Mouse (Mus musculus): ENCODE data around the gene Gm11639.

Gene Gm11639
- long read RNA-seq, experiment 1: 0 reads
- long read RNA-seq, experiment 2, partial matches to known transcripts: 1 of 1 reads
- long read RNA-seq, experiment 2, other reads (novel, unspliced or antisense): 0 of 1 reads

DNA sequence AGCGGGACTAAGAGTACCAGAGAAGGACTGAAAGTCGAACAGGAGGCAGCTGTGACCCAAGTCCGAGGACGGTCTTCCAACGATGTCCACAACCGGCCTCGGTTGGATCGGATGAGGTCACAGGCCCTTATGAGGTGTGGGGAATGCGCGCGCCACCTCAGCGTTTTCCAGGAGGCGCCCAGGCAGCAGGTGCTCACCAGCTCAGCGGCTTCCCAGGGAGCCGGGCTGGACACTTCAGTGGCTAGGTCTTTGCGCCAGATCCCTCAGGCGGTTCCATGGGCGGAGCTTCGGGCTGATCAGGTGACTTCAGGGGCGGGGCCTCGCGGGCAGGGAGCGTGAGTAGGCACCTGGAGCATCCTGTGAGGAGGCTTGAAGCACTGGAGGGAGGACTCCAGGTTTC lies at the start of gene Gm11639:
Gm11639 (plus strand) TSS at position 160 of the 400 bp plus-strand sequence.
- intact Hi-C loops (cut with DNase I): no loop called here

DNA sequence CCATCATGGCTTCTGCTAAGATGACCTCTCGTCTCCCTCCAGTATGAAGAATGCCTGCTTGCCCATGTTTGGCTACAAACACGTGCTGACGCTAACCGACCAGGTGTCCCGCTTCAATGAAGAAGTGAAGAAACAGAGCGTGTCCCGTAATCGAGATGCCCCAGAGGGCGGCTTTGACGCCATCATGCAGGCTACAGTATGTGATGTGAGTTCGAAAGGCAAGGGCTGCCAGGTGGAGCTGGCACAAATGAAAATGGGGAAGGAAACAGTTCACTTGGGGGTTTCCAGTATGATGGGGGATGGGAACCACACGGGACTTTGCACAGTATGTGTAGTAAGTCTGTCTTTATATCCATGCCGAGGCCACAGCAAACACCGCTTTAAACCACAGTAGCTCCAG lies 48.5 kb upstream of the Gm11639 start:
- intact Hi-C loops (cut with DNase I): no loop called here

DNA sequence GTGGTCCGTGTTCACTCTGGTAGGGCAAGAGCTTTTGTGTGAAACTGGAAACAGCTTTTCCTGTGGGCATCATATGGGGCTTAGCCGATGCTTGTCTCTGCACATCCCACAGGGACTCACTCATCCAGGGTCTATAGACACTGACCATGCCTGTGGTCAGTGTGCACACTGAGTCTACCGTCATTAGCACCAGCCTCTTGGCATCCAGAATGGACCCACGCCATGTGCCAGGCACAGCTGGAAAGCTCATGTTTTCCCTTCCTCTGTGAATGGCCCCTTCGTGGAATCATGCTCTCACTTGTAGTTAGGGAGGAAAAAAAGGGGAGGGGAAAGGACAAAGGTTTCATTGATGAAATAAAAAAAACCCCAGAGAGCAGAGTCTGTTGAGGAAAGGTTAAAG lies 47.5 kb upstream of the Gm11639 start:
- intact Hi-C loops (cut with DNase I): no loop called here

DNA sequence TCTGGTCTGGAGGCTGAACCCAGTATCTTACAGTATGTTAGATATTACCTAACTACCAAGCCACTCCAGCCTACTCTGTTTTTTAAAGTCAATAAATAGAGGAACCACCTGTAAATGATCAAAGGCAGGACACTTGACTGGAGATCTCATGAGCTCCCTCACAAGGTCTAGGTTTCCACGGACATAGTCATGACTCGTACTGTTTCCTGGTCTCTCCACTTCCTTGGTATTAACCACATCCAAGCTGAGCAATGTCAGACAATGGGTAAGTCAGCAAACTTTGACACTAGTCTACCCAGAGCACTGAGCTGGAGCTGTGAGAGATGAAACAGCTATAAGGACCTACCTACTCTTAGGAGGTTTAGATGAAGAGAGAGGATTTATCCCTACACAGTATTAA lies 46.6 kb upstream of the Gm11639 start:
- intact Hi-C loops (cut with DNase I): no loop called here

DNA sequence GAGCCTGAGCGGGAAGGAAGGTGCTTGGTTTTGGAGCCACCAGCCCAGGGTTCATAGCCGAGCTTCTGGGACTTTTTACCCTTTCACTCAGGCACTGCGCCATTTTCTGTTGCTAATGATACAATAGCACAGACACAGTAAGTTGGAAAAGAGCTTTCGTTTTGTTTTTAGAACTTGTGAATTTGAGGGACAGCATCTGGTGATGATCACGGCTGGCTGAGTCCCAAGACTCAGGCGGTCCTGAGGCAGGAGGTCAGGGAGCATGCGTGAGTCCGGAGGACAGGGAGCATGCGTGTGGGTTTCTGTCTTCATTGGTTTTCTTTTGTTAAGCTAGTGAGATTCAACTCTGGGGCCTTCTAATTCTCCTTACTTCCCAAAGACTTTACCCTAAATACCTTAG lies 45.9 kb upstream of the Gm11639 start:
- intact Hi-C loops (cut with DNase I): no loop called here

DNA sequence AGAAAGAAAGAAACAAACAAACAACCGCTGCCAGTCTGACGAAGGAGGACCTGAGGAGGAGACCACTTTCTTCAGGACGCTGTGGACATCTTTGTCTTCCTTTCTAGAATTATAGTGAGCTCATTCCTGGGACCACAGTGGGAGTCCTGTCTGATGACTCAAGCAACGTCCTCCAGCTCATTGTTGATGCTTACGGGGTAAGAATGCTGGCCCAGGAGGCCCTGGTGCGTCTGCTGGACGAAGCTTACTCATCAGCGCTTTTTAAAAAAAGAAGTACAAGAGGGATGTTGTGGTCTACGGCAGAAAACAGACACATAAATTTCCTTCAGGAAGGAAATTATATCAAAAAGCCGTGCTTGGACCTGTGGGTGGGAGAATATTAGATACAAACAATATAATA lies 44.6 kb upstream of the Gm11639 start:
- intact Hi-C loops (cut with DNase I): no loop called here

DNA sequence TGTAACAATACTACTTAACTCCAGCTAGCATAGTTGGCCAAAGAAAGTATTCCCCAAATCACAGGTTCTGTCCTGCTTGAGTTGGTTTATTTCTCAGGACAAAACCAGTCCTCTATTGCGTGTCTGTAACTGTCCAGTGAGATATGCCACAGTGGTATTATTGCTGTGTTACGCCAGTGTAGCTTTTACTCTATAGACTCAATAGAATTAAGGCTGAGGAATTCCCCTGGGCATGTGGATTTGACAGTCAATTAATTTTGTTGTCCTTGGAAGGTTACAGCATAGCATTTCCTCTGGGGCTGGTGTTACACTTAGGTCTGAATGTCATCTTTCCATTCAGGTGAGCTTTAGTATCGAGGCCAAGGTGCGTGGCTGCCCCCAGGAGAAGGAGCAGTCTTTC lies 42.3 kb upstream of the Gm11639 start:
- intact Hi-C loops (cut with DNase I): no loop called here

DNA sequence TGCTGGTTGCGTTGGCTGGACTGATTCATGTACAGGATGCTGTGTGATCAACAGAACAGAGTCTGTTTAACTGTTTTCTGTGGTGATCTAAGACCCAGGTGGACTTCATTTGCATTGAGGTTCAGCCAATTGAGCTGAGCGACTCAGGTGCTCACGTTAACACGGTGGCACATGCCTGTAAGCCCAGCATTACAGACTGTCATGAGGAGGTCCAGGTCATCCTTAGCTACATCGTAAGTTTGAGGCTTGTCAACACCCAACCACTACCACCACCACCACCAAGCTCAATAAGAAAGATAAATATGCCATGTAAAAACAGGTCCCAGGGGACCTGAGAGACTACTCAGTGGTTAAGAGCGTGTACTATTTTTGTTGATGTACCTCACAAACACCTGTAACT lies 40.1 kb upstream of the Gm11639 start:
- intact Hi-C loops (cut with DNase I): no loop called here

DNA sequence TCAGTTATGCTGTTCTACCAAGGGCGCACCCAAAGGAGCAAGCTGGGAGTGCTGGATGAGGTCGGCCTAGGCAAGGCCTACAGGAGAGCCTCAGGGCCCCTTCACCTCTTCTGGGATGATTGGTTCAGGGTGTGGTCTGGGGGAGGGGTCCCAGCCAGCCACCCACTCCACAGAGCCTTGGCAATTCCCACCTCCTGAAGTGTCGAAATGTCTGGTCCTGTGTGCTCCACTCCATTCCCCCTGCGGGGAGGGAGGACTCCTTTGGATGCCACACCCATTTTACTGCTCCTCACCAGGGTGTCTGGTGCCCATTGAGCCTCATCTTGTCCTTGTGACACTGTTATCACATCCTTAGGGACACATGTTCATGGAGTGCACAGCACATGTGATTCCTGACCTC lies 39.3 kb upstream of the Gm11639 start:
- intact Hi-C loops (cut with DNase I): no loop called here

DNA sequence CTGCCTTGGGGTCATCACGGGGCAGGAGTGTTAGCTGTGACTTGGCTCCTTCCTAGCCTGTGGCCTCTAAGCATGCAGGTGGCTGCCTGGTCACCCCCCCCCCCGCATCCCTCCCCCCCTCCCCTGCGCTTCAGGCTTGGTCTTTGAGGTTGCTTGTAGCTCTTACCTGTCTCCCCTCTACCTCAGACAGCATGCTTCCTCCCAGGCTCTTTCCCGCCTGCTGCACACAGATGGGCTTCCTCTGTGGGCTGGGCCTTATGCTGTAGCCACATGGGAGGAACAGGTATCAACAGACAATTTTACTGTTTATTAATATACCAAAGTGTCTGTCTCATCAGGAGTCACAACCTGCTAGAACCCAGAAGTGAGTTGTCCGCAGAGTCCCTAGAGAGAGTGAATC lies 38.9 kb upstream of the Gm11639 start:
- intact Hi-C loops (cut with DNase I): no loop called here

DNA sequence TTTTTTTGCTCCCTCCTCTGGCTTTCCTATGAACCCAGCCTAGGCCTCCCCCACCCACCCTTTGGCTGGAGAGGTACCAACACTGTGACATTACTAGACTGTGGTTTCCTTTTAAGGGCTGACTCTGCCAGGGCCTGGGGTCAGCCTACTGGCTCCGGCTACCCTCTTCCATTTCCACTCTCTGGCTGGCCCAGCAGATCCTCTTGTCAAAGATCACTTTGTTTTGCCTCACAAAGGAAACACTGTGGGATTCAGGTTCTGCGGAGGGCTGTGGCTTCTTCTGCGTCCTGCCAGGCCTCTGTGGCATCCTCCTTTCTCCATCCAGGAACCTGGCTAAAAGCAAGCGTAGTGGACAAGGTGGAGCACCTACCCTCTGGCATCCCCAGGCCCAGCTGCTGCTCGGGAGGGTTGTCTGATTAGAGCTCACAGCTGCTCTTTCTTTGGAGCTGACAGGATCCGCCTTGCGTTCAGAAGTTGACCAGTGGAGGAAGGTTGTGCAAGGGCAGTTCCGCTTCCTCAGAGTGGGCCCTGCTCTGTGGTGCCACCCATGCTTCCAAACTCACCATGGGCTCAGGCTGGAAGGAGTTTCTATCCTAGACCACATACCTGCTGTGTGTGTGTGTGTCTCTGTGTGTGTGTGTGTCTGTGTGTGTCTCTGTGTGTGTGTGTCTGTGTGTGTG lies 38.2 kb upstream of the Gm11639 start:
- intact Hi-C loops (cut with DNase I): no loop called here

DNA sequence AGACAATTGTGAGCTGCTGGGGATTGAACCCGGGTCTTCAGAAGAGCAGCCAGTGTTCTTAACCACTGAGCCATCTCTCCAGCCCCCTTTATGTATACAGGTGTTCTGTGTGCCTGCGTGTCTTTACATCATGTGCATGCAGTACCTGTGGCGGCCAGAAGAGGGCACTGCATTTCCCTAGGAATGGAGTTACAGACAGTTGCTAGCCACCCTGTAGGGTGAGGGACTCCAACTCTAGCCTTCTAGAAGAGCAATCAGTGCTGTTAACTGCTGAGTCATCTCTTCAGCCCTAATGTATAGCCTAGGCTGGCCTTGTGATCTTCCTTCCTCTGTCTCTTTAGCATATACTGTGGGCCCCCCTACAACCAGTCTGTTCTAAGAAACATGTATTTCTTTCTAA lies 36.9 kb upstream of the Gm11639 start:
- intact Hi-C loops (cut with DNase I): no loop called here

DNA sequence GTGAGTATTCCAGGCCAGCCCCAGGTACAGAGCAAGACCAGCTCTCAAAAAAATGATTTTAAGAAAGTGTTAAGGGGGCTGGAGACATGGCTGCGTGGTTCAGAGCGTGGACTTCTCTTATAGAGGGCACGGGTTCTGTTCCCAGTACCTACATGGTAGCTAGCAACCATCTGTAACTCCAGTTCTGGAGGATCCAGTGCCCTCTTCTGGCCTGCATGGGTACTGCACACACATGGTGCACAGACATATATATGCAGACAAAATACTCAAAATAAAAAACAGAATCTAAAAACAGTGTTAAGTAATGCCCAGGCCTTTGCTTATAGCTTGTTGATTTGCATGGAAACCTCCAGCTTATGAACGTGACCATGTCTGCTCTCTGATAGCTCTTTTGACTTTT lies 24.9 kb upstream of the Gm11639 start:
- intact Hi-C loops (cut with DNase I): no loop called here

DNA sequence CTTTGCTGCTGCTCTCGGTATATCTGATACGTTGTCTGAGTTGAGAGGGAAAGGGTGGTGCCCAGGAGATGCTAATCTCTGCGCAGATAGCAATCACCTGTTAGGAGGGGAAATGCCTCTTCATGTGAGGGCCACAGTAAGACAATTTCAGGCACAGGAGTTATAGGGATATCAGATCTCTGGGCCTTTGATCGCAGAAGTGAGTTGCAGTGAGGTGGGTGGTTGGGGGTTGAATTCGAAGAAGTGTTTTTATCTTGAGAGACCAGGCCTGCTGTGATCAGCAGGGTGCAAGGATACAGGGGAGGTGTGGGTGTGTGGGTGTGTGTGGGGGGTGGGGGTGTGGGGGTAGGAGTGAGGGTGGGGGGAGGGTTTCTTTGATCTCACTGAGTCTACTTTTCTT lies 24.4 kb upstream of the Gm11639 start:
- intact Hi-C loops (cut with DNase I): no loop called here

DNA sequence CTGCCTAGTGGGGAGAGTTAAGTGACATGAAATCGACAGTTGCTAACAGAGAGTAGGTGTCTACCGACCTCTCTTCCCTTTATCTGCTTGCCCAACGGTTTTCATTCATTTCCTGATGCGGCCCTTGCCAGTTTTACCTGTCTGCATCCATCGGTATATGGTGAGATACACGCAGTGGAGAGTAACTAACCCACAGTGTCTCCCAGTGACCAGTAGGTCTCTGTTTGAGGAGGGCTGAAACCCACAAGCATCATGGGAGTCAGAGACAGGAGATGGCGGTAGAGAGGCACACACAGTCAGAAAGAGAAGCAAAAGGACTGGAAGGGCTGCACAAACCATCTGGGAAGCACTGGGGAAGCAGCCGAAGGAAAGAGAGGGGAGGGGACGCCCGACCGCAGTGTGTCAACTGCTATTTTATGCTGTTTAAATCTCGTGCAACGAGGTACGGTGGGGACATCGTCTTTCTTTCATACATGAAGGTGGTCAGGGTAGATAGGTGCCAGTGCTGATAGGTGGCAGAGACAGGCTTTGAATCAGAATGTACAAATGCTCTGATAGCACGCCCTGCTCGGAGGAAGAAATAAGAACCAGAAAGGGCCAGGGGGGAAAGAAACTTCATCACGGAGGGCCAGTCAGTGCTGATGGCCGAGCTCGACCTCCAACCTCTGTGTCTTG lies 23.8 kb upstream of the Gm11639 start:
- intact Hi-C loops (cut with DNase I): no loop called here

DNA sequence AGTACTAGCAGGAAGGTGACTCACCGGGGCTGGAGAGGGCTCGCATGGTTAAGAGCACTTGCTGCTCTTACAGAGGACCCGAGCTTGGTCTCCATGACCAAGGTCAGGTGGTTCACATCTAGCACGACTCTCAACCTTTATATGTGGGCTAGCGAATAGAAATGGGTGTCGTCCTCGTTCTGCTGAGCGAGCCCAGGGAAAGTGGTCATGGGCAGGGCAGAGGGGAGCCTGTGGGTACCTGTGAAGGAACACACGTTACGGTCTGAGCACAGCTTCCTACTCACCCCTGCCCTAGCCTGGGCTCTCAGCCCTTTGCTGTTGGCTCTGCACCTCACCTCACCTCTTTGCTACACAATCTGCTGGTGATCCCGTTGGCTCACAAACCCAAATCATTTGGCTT lies 22.9 kb upstream of the Gm11639 start:
- intact Hi-C loops (cut with DNase I): no loop called here

DNA sequence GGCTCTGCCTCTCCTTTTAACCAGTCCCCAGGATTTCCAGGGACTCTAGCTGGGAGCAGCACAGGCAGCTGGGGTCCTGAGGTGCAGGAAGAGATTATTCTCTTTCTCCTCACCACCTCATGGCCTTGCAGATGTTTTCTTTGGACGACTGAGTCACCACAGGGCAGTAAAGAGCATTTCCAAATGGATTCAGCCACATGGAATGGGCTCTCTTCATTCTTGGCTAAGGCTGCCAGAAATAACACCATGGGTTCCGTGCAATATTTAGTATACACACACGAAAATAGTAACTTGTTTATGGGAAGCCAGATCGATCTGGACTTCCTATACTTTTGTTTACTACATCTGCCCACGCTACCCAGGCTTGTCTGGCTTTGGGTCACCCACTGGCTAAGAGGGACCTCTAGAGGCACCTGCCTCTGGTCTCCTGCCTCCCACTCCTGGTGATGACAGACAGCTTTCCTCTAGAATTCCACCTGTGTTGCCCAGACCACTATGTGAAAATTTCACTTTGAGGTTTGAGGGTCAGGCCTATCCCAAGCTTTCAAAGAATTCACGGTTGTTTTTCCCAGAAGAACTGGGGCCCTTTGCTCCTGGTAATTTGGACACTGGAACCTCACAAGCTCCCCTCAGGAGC lies 22.1 kb upstream of the Gm11639 start:
- intact Hi-C loops (cut with DNase I): no loop called here

DNA sequence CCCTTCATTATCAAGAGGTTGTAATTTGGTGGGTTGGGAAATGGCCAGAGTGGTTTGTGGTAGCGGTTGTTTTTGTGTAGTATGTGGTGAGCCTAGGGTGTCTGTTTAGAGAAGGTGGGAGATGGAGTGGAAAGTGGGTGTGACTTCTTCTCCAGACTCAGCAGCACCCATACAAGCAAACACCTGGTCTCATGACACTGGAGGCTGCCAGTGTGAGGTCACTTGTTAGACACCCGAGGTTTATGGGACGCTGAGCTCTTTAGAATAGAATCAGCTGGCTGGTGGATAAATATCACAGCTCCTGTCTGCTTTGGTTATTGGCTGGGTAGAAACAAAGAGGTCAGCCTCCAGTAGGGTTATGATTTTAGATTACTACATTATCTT lies 21.6 kb upstream of the Gm11639 start:
- intact Hi-C loops (cut with DNase I): no loop called here

DNA sequence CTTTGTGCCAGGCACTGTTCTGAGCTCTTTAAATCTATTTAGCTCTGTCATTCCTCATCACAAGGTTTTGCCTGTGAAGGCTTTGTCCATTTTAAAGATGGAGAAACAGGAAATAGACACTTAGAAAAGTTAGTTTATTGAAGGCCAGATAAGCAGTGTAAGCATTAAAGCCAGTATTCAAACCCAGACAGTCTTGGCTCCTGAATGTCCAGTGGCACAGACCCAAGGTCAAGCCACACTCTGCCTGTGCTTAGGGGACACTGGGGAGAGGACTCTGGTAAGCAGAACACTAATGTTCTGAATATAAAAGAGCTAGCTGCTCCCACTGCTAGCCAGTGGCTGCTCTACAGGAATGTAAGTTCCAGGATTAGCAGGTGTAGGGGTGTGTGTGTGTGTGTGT lies 21.1 kb upstream of the Gm11639 start:
- intact Hi-C loops (cut with DNase I): no loop called here

DNA sequence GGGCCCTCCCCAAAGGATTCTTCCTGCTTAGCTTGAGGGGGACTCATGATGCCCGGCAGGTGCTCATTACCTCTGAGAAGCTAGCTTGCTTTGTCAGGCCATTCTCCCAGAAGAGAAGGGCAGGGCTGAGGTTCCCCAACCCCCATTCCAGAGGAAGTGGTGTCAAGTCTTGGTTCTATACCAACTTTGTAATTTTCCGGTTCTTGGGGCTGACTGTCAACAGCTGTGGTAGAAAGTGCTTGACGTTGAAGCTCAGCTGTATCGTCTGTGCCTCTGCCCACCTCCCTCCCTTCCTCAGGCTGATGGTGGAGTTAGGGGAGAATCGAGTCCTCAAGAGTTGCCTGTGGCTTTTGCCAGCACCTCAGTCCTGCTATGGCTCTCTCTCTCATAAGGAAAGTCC lies 18.1 kb upstream of the Gm11639 start:
- intact Hi-C loops (cut with DNase I): no loop called here

DNA sequence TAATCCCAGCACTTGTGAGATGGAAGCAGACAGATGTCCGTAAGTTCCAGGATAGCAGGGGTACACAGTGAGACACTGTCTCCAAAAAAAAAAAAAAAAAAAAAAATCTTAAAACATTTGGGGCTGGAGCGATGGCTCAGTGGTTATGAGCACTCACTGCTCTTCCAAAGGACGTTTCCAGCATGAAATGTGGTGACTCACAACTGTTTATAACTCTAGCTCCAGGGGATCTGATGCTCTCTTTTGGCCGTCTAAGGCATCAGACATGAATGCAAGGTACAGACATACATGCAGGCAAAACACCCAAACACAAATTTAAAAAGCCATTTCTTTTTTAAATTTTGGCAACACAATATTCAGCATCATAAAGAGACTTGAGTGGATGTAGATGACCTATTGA lies 12.1 kb upstream of the Gm11639 start:
- intact Hi-C loops (cut with DNase I): no loop called here

DNA sequence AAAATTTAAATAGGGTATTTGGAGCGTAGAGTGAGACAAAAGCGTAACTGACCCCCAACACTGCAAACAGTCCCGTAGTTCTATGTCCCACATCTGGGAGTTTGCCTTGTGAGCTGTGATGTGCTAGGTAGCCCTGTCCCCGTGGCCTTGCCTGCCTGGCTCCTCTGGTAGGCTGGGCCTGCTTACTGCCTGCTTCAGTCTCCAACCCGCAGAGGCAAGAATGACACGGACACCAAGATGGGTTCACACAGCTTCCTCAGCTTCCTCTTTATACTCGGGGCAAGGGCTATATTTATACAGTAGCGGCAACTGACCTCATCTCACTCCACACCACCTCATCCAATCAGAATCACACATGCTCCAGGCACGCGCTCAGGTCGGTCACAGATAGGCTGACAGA lies 10.7 kb upstream of the Gm11639 start:
- intact Hi-C loops (cut with DNase I): no loop called here

DNA sequence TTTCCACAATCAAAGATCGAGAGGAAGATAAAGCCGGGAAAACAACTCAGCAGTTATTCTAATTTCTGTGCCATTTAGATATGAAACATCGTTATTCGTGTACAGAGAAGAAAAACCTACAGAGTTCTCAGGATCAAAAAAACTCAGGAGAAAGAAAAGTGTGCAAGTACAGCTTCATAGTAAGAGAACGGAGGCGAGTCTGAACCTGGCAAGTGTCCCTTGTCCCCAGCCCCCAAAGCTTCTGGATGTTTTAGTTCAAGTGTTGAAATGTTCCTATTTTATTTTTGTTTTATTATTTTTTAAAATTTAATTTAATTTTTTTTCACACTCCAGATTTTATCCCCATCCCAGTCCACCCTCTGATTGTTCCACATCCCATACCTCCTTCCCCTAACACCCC lies 7.7 kb downstream of the Gm11639 start:
- intact Hi-C loops (cut with DNase I): no loop called here
